Mouse (Mus musculus) testis, adult 2 months (tissue): Measurements from ENCODE around the gene Cdon.

Source experiments
- CTCF ChIP-seq: fragments of 200-500 bp; IDR thresholded peaks from 2 replicates; pipeline ENCODE4 v1.5.1; 2012; ENCODE audit warnings: low read depth, mild to moderate bottlenecking, inconsistent platforms, low read length, moderate library complexity; ENCODE audit not compliant: control insufficient read depth, insufficient read depth, insufficient replicate concordance
- POLR2A ChIP-seq: fragments of 200-500 bp; IDR thresholded peaks from 2 replicates; pipeline ENCODE4 v1.6.1; 2012; ENCODE audit warnings: low read depth, mild to moderate bottlenecking, inconsistent platforms, low read length, moderate library complexity; ENCODE audit not compliant: control insufficient read depth

- TF ChIP-seq POLR2A (no peak), CTCF (no peak)
These were observed 108.9 kb downstream of the Cdon start for GRCm38 (mm10) chr9:35529796-35530195.
